In genomic region chr7:136895356-136895755, GRCm38 (mm10) we compare ENCODE assay signal across 8 mouse cellular contexts. TPM values are rescaled to one million over a fixed set of nuclear protein-coding genes. Genes with fewer than 3 reads are reported as not detected.
DNase-seq lines count a peak whose midpoint lies in the region; ATAC-seq and TF ChIP-seq lines count a peak whose summit lies in the region.

No protein-coding gene starts in this region.

- H3K4me2 ChIP-seq in liver, embryonic 12.5 days, result peak overlapping the region; percentile 77
- H3K4me2 ChIP-seq in midbrain, postnatal 0 days (ENCODE audit: low read depth, low read length, poor library complexity, severe bottlenecking), result no peak overlapping the region

- H3K27ac ChIP-seq in liver, adult 2 months (replicated peaks; ENCODE audit: insufficient read depth, low read depth, low read length), result no peak overlapping the region
- H3K27ac ChIP-seq in liver, embryonic 12.5 days, result 0 out of 2 replicates have a peak overlapping the region, but pooled peaks have one; percentile 8
- no peak overlapping the region for H3K27ac ChIP-seq in midbrain, postnatal 0 days (ENCODE audit: low read depth, low read length)

- TF ChIP-seq POLR2A in liver, adult 2 months (IDR thresholded peaks at IDR 0.05; ENCODE audit: extremely low read depth, insufficient read depth, low read length), result no peak

- no peaks in the 10 kb centered on the region for H3K27me3 ChIP-seq in liver, adult 2 months (ENCODE audit: control insufficient read depth, insufficient read depth, low read length)
- H3K27me3 ChIP-seq in liver, embryonic 12.5 days (replicated peaks), result no peaks in the 10 kb centered on the region
- H3K27me3 ChIP-seq in midbrain, postnatal 0 days (ENCODE audit: insufficient read depth, low read length), result no peaks in the 10 kb centered on the region

- DNase-seq in heart, adult 11 months, result peak; percentile 89
- no peak for DNase-seq in heart, adult 9 months (ENCODE audit: low spot score in 2 of 2)
- peak; percentile 76 for DNase-seq in liver, adult 2 months (ENCODE audit: extremely low read depth, low read depth, low spot score)
- DNase-seq in liver, result no peak
- peak; percentile 7 for DNase-seq in Muller cell, postnatal 12 days (ENCODE audit: inconsistent ontology term)
- no peak for DNase-seq in midbrain, postnatal 0 days (ENCODE audit: low spot score)

- no peak for TF ChIP-seq CTCF in liver, adult 2 months (IDR thresholded peaks at IDR 0.05; ENCODE audit: low read depth, low read length)
- no peak for TF ChIP-seq CTCF in midbrain, postnatal 0 days (IDR thresholded peaks at IDR 0.05)

- H3K4me1 ChIP-seq in liver, adult 2 months (ENCODE audit: control insufficient read depth, insufficient read depth, low read length), result peaks cover 6% of the 10 kb centered on the region
- peaks cover 39% of the 10 kb centered on the region for H3K4me1 ChIP-seq in liver, embryonic 12.5 days
- no peaks in the 10 kb centered on the region; the same call in 1 of the 2 replicates for H3K4me1 ChIP-seq in midbrain, postnatal 0 days (ENCODE audit: insufficient read depth, low read length)

- no peaks in the 10 kb centered on the region; the same call in 1 of the 2 replicates for H3K79me2 ChIP-seq in liver, adult 2 months (ENCODE audit: control insufficient read depth, insufficient read depth, low read length)

- H3K4me3 ChIP-seq in liver, adult 2 months (ENCODE audit: insufficient read depth, low read depth, low read length), result no peak overlapping the region
- H3K4me3 ChIP-seq in liver, embryonic 12.5 days, result peak overlapping the region; percentile 52; the same call in 1 of the 2 replicates
- H3K4me3 ChIP-seq in midbrain, postnatal 0 days (ENCODE audit: low read depth, low read length), result no peak overlapping the region

- H3K9ac ChIP-seq in liver, adult 2 months (ENCODE audit: low read depth, low read length), result no peak overlapping the region
- peak overlapping the region; percentile 67; the same call in 1 of the 2 replicates for H3K9ac ChIP-seq in liver, embryonic 12.5 days
- H3K9ac ChIP-seq in midbrain, postnatal 0 days (replicated peaks; ENCODE audit: low read length, poor library complexity, severe bottlenecking), result no peak overlapping the region

- 49% methylated on average over 1 of the region's 1 CpGs for WGBS in liver, adult 2 months
- 75% methylated on average over 1 of the region's 1 CpGs for WGBS in liver, embryonic 12.5 days (ENCODE audit: insufficient replicate concordance)
- WGBS in midbrain, postnatal 0 days, result 96% methylated on average over 1 of the region's 1 CpGs

- no peaks in the 10 kb centered on the region for H3K9me3 ChIP-seq in liver, embryonic 12.5 days (replicated peaks)
- H3K9me3 ChIP-seq in midbrain, postnatal 0 days (ENCODE audit: low read length), result no peaks in the 10 kb centered on the region; the same call in 1 of the 2 replicates

- no peaks in the 10 kb centered on the region for H3K36me3 ChIP-seq in liver, adult 2 months (ENCODE audit: control insufficient read depth, insufficient read depth, low read length)
- H3K36me3 ChIP-seq in liver, embryonic 12.5 days, result no peaks in the 10 kb centered on the region
- H3K36me3 ChIP-seq in midbrain, postnatal 0 days (ENCODE audit: insufficient read depth, low read length), result no peaks in the 10 kb centered on the region

- no peak for ATAC-seq in liver, embryonic 12.5 days
- ATAC-seq in midbrain, postnatal 0 days (ENCODE audit: low FRiP score), result no peak
- no peak for ATAC-seq in granulocyte monocyte progenitor cell, adult 5-6 weeks (replicated peaks; ENCODE audit: poor library complexity, severe bottlenecking)

RNA-seq across cellular contexts. Expression of gene Mgmt, which starts 0.9 kb away (rescaled TPM):
- total RNA-seq in liver, adult 2 months (2014; rRNA removed), result 9.1 and 12.8 TPM in 2 replicates
- 10.9 and 12.7 TPM in 2 replicates for polyA plus RNA-seq in liver, adult 2 months (2012; rRNA removed)
- 4.0 and 4.2 TPM in 2 replicates for polyA plus RNA-seq in liver, embryonic 12.5 days (2016; fragmentation: Nextera tagmentation; extraction: Ambion mirVana)
- 0.66 and 0.90 TPM in 2 replicates for total RNA-seq in midbrain, postnatal 0 days (2014; rRNA removed)
- 1.3 and 1.4 TPM in 2 replicates for polyA plus RNA-seq in midbrain, postnatal 0 days (2015; fragmentation: Nextera tagmentation; extraction: Ambion mirVana)
- 3.8 and 4.0 TPM in 2 replicates for total RNA-seq in granulocyte monocyte progenitor cell, adult 5-6 weeks (2014; fragmentation: Nextera tagmentation)
- 0.98 and 1.6 TPM in 2 replicates for total RNA-seq in granulocyte monocyte progenitor cell, adult 5-6 weeks (2017)

Comparison
In these comparisons a context has a peak if more than half of its experiments do, and no peak if none do; other contexts are left out.
1. DNase-seq: peak in heart, adult 11 months (single experiment), liver, adult 2 months (single experiment) and Muller cell, postnatal 12 days (single experiment); none in heart, adult 9 months (0 of 2), liver (single experiment) and midbrain, postnatal 0 days (single experiment).